Mouse (Mus musculus): Measurements from ENCODE around the gene Fam193b.
A peak's percentile ranks its signal among the peaks of the same experiment; 100 is the strongest.

The Fam193b gene

GRCm38 (mm10) chr13:55527834-55528772 is 42.8 kb downstream of the Fam193b start:
- DNase-seq (ENCODE audit: low spot score in 2 of 2) = peak; percentile 35 to 60

- no peak for DNase-seq (ENCODE audit: low spot score in 2 of 2)
These were observed 43.7 kb downstream of the Fam193b start for GRCm38 (mm10) chr13:55527212-55527611.

- DNase-seq (ENCODE audit: low spot score in 2 of 2) = no peak
These were observed 45.0 kb downstream of the Fam193b start for GRCm38 (mm10) chr13:55525733-55526553.

DNA sequence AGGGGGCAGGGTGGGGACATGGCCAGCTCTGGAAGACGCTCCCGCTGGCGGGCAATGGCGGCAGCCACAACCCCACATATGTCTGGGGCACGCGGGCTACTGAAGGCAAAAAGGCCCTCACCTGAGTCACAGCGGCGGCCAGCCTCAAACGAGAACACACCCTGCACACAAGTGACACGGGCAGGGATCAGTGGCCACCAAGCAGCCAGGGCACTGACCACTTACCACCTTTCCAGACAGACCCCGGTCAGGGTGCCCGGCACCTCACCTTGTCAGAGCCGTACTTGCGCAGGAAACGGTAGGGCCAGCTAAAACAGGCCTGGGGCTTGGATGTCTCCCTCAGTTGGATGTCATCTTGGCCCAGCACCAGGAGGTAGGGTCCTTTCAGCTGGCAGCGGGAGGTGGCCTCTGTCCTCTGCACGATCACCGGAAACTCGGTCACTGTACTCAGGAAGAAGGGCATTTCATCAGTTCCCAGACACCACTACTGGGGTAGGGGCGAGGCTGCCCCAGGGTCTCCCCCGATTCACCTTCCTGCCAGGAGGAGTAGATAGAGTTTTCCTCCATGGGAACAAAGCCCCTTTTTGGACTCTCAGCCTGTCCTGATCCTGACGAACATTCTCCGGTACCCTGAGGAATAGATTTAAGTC is 46.8 kb downstream of the Fam193b start:
- no peak for DNase-seq (ENCODE audit: low spot score in 2 of 2)

DNA sequence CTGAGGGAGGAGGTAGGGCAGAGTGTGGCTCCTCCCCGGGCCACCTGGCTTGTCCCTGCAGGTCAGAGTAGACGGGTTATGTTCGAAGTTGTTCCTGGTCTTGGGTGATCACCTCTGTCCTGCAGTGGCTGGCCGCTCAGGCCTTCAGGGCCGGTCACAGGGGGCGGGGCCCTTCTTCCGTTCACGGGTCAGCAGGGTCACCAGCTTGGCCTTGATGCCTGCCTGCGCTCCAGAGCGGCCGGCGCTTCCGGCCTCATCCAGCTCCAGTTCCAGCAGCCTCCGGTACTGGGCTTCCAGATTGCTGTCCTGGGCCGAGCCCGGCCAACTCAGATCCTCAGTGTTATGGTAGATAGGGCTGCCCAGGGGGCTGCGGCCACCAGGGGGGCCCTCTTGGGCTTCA is 47.6 kb downstream of the Fam193b start:
- peak; percentile 38 to 65 for DNase-seq (ENCODE audit: low spot score in 2 of 2)

- DNase-seq (ENCODE audit: low spot score in 2 of 2) = peak; percentile 42 to 65
These were observed 48.2 kb downstream of the Fam193b start for GRCm38 (mm10) chr13:55522730-55523129.

DNA sequence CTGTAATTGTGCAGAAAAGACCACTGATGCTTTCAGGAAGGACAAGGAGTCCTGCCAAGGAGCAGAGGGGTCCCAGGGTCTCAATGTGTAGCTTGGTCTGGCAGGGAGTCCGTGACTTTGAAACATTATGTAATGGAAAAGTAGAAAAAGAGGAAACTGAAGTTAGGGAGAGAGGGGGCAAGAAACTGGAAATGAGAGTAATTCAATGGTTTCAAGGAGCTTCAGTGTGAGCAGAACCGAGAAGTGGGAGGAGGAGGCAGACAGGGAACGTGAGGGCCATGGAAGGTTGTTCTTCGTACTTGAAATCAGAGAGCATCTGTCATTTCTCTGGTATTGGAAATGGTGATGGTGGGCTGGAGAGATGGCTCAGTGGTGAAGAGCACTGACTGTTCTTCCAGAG is 51.3 kb downstream of the Fam193b start:
- no peak for DNase-seq (ENCODE audit: low spot score in 2 of 2)

DNA sequence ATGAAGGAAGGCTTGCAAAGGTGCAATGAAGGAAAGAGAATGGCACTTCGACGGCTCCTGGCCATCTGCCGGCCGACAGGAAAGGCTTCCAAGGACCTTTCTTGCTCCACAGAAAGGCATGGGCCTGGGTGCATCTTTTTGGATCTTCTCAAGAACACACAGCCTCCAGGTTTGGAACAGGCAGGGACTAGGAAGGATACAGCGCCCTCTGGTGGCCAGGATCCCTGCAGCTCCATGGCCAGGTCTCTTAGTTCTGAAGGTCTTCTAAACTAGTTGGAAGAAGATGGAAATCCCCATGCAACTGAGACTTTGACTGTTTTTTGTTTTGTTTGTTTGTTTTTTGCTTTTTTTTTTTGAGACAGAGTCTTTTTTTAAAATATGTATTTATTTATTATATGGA is 54.0 kb downstream of the Fam193b start:
- peak in 1 of 2 experiments; percentile 83 for DNase-seq (ENCODE audit: low spot score in 2 of 2)

DNA sequence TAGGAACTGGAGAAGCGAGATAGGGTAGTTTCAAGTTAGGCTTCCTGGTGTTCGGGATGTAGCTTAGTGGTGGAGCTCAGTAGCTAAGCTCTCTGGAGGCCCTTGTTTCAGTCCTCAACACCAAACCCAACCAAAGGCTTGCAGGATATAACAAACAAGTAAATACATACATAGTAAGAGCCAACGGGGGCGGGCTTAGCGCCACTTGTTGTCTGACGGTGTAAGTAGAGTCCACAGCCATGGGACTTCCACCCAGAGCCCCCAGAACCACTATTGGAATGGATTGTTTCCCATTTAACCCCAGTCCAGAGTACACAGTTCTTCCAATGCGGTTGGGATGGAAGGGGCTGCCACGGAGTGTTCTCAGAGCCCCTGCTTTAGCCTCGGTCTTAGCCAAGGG is 57.1 kb downstream of the Fam193b start:
- no peak for DNase-seq (ENCODE audit: low spot score in 2 of 2)

DNA sequence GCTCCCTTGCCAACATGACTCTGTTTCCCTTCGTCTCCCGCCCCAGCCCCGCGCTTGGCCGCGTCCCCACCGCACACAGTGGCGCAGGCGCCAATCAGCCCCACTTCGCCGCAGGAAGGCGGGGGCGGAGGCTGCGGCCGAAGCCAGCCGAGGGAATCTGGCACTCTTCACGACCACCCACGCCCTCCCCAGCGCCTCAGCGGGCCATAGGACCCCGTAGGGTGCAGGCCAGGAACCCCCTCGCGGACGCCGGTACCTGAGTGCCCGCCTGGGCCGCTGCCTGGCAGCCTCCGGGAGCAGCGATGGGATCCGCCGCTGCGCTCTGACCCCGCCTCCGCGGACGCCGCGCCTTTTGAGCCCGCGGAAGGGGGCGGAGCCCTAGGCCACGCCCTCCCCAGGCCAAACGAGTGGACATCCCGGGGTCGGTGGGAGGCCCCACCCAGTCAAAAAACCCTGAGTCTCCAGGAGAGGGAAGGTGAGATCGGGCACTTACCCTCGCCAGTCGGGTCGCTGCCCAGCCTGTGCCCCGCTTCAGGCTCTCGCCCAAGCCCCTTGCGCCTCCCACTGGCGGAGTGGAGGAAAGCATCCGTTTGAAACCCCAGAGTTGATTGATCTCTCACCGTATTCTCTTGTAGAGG is 57.7 kb downstream of the Fam193b start, which contains the start of gene Pdlim7:
TSS of gene Pdlim7 (minus strand) at position 566 of the 638 bp plus-strand sequence.
- peak; percentile 92 to 94 for DNase-seq (ENCODE audit: low spot score in 2 of 2)

GRCm38 (mm10) chr13:55512379-55513031 is 58.4 kb downstream of the Fam193b start:
- peak; percentile 68 to 74 for DNase-seq (ENCODE audit: low spot score in 2 of 2)

DNA sequence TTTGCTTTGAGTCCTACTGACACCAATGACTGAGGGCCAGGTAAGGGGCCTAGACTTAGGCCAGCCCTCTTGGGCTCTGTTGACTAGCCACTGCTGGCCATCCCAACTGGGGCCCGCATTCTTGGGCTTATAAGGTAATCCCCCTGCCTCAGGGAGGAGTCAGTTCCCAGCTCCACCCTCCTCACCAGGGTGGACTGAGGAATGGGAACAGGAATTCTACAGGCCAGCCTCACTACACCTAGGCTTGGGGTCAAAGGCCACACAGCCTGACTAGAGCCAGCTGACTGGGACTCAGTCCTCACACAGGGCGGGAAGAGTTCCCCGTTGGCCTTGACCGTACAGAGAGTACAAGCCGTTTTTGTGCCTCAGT is 59.4 kb downstream of the Fam193b start:
- no peak for DNase-seq (ENCODE audit: low spot score in 2 of 2)

- DNase-seq (ENCODE audit: low spot score in 2 of 2) = peak; percentile 91 to 93
These were observed 60.0 kb downstream of the Fam193b start for GRCm38 (mm10) chr13:55510668-55511491.

GRCm38 (mm10) chr13:55510332-55510667 is 60.6 kb downstream of the Fam193b start:
- no peak for DNase-seq (ENCODE audit: low spot score in 2 of 2)

GRCm38 (mm10) chr13:55508531-55508930 is 62.4 kb downstream of the Fam193b start:
- DNase-seq (ENCODE audit: low spot score in 2 of 2) = no peak

DNA sequence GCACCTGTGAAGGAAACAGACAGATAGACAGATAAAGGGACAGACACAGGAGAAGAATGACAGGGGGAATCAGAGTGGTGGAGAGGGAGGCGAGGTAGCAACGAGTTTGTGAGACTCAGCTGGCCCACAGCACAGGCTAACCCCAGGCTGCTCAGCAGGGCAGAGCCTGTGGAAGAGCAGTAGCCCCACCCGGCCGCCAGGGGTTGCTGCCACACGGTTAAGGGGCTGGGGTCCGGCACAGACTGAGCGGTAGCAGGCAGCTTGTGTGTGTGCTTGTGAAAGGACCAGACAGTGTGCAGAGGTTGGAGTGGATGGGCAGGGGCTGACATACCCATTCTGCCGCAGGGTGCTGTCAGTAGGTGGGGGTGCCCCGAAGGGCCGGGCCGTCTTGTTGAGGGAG is 63.0 kb downstream of the Fam193b start:
- no peak for DNase-seq (ENCODE audit: low spot score in 2 of 2)

DNA sequence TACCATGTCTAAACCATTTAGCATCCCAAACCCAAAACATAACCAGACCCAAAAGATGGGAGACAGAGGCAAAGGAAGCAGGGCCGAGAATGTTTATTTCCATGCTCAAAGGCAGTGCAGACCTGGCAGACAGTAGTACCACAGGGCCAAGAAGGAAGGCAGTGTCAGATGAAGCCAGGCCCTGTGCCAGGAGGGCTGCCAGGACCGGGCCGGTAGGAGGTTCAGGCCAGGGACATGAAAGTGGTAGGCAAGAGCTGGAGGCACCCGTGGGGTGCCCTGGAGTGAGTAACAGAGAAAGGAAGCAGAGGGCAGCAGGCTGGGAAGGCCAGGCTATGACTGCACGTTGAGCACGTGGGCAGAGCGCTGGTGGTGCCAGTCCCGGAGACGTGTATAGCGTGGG is 64.2 kb downstream of the Fam193b start:
- no peak for DNase-seq (ENCODE audit: low spot score in 2 of 2)

- DNase-seq (ENCODE audit: low spot score in 2 of 2) = no peak
These were observed 65.1 kb downstream of the Fam193b start for GRCm38 (mm10) chr13:55505810-55506209.

DNA sequence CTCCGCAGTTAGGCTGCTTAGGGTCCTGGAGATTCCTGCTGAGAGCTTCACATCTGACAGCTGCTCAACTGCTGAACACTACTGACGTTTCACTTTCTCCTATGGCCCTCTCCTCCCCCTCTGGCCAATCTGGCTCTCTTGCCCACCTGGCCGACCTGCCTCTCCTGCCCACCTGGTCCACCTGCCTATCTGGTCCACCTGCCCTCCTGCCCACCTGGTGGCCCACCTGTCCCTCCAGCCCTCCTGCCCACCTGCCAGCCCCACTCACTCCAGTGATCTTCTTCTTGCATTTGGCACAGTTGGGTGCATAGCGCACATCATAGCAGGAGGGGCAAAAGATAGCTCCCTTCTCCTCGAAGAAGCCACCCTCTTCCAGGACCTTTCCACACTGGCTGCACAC is 66.5 kb downstream of the Fam193b start:
- DNase-seq (ENCODE audit: low spot score in 2 of 2) = no peak

- DNase-seq (ENCODE audit: low spot score in 2 of 2) = no peak
These were observed 68.5 kb downstream of the Fam193b start for GRCm38 (mm10) chr13:55502405-55502804.
